Mouse (Mus musculus) kidney, postnatal 0 days (tissue): Measurements from ENCODE around the gene Spin2g. TPM values are rescaled to one million over a fixed set of nuclear protein-coding genes. Genes with fewer than 3 reads are reported as not detected.
"Not testable (repeated sequence)": the region's sequence is repeated elsewhere in the genome, so short reads cannot be mapped to it uniquely, and the experiment has no call there.

Experiments
- ATAC-seq: fragments of 200-750 bp; cut with Nextera tagmentation; replicated peaks from 2 replicates; pipeline ENCODE4 v1.8.0; 2017; ENCODE audit warnings: low read depth, moderate number of reproducible peaks, moderate TSS enrichment, moderate library complexity; ENCODE audit not compliant: low FRiP score
- DNase-seq: peaks from one replicate; pipeline ENCODE4 v3.0.0-alpha.2; 2016; ENCODE audit warnings: low spot score
- H3K27ac ChIP-seq: fragments of 300-500 bp; sonication (generic); 2 replicates; pipeline ENCODE4 v1.5.1; 2014; ENCODE audit warnings: mild to moderate bottlenecking
- H3K27me3 ChIP-seq: fragments of 300-500 bp; sonication (generic); 2 replicates; pipeline ENCODE4 v1.6.1; 2014; ENCODE audit warnings: low read length, mixed read lengths; ENCODE audit not compliant: insufficient read depth
- H3K36me3 ChIP-seq: fragments of 300-500 bp; sonication (generic); 2 replicates; pipeline ENCODE4 v1.6.1; 2014; ENCODE audit warnings: low read length, mixed read lengths; ENCODE audit not compliant: insufficient read depth
- H3K4me1 ChIP-seq: fragments of 300-500 bp; sonication (generic); replicated peaks from 2 replicates; pipeline ENCODE4 v1.6.1; 2014; ENCODE audit warnings: antibody characterized with exemption, low read length, mixed read lengths; ENCODE audit not compliant: insufficient read depth
- H3K4me2 ChIP-seq: fragments of 300-500 bp; sonication (generic); 2 replicates; pipeline ENCODE4 v1.6.1; 2014; ENCODE audit warnings: mild to moderate bottlenecking, low read length, moderate library complexity, mixed read lengths
- H3K4me3 ChIP-seq: fragments of 300-500 bp; sonication (generic); replicated peaks from 2 replicates; pipeline ENCODE4 v1.5.1; 2014; ENCODE audit warnings: low read depth, low read length
- H3K9ac ChIP-seq: fragments of 300-500 bp; sonication (generic); 2 replicates; pipeline ENCODE4 v1.6.1; 2014; ENCODE audit warnings: low read depth, low read length
- H3K9me3 ChIP-seq: fragments of 300-500 bp; sonication (generic); replicated peaks from 2 replicates; pipeline ENCODE4 v1.6.1; 2016; ENCODE audit warnings: low read length, inconsistent platforms, mixed read lengths
- WGBS: fragments of 180-500 bp; shearing (Covaris S2); extraction: QIAGEN DNeasy Blood & Tissue Kit; methylation state at CpG from one replicate; pipeline ENCODE4 v1.1.7; 2014; 5-methylcytosine and 5-hydroxymethylcytosine counted together
- polyA plus RNA-seq: library from polyadenylated mRNA; unstranded; fragments of >200 nt; fragmentation: Nextera tagmentation; extraction: Ambion mirVana; gene quantifications from 2 replicates; pipeline ENCODE4 v1.2.1, GENCODE M21; 2015

Gene Spin2g
- polyA plus RNA-seq: not detected in 2 replicates

- 90% methylated on average over 6 of the region's 6 CpGs for WGBS
- H3K4me3 ChIP-seq, H3K9ac ChIP-seq, H3K27ac ChIP-seq, H3K9me3 ChIP-seq, H3K4me2 ChIP-seq, H3K4me1 ChIP-seq, DNase-seq, ATAC-seq, H3K27me3 ChIP-seq, H3K36me3 ChIP-seq: not testable (repeated sequence)
These were observed at the start of gene Spin2g for GRCm38 (mm10) chrX:34238633-34239032. Gene Spin2g, minus strand, starts transcription at chrX:34238733.

Other genes starting within 250 kb of the Spin2g start
- not detected in 2 replicates for gene Btbd35f9, start 77.2 kb downstream of the Spin2g start, polyA plus RNA-seq
- not detected in 2 replicates for gene Btbd35f8, start 211.8 kb upstream of the Spin2g start, polyA plus RNA-seq